Mouse (Mus musculus): ENCODE measurements around the gene Dolk.

Dolk gene

DNA sequence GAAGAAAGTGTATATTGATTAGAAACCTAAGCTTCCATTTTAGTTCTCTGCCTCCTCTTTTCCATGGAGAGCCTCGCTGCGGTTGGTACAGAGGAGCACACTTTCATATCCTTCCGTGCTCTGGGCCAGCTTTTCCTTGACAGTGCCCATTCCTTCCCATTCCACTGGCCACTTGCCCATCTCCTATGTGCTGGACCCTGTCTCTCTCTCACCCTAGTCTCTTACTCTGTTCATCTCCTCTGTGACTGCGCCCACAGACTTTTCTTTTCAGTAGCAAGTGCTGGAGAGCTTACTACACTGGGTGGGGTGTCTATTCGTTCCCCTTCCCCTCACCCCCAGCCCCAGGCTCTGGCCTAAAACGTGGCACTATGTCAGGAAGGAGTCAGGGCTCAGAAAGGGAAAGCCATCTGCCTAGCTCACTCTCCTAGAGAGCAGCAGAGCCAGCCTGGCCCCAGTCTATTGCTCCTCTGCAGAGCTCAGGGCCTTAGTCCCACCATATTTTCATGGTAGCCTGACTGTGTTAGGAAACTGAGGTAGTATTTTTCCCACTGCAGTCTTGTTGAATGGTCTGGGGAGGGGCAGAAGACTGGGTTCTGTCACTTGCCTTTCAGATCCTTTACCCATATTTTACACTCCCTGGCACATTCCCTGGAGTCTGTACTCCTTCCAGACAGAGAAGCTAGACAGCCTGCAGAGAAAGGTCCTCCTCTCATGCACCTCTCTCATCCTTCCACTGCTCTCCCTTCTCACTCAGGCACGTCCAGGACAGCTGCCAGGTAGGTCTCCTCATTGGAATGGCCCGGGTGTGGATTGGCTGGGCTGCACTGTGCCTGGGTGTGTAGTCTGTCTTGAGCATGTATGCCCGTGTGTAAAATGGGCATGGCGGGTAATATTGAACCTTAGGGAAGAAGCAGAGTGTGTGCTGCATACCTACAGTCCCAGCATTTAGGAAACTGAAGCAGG is 35.7 kb downstream of the Dolk start:
- DNase-seq (ENCODE audit: low read depth, low spot score): no peak

DNA sequence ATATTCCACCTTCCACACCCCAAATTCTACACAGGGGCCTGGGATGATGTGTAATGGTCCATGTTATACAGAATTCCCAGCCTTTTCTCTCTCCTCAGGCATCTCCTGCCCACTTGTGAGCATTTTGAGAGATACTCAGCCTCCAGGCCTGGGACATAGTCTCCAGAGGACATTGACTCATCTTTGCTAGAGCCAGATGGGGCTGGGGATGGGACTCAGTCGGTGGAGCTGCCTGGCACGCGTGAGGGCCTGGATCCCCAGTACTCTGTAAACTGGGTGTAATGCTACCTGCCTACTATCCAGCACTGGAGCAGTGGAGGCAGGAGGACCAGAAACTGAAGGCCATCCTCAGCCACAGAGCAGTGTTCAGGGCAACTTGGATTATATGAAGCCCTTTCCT is 37.0 kb downstream of the Dolk start:
- DNase-seq (ENCODE audit: low read depth, low spot score): no peak

DNA sequence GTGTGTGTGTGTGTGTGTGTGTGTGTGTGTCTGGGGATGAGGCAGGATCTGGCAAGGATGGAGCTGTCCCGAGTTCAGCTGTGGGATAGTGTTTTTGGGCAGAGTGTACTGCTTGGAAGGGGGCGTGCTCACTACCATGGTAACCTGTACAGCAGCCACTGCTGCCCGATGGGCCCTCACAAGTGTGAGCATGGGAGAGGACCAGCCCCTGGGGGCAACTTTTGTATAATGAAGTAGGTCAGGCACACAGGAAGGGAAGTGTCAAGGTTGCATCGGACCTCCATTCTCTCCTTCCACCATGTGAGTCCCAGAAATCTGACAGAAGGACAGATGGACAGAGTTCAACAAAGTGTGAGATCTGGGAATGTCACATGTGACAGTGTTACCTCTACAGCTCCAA is 38.5 kb downstream of the Dolk start:
- no peak for DNase-seq (ENCODE audit: low read depth, low spot score)

DNA sequence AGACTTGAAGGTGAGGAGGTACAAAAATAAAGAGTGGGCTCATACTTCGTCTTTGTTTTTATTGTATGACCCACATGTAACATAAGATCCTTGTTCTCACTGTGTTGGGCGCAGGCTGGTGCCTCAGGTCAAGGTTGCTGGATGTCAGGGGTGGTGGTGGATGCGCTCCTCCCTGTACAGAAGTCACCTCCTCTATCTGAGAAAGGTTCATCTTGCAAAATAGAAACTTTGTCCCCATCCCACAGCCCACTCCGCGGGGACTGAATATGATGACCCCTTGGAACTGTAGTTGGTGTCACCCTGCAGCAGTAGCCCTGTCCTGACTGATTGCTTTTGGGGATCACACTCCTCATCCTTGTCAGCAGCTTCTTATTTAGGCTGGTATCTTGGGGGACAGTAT is 39.1 kb downstream of the Dolk start:
- DNase-seq (ENCODE audit: low read depth, low spot score): no peak

DNA sequence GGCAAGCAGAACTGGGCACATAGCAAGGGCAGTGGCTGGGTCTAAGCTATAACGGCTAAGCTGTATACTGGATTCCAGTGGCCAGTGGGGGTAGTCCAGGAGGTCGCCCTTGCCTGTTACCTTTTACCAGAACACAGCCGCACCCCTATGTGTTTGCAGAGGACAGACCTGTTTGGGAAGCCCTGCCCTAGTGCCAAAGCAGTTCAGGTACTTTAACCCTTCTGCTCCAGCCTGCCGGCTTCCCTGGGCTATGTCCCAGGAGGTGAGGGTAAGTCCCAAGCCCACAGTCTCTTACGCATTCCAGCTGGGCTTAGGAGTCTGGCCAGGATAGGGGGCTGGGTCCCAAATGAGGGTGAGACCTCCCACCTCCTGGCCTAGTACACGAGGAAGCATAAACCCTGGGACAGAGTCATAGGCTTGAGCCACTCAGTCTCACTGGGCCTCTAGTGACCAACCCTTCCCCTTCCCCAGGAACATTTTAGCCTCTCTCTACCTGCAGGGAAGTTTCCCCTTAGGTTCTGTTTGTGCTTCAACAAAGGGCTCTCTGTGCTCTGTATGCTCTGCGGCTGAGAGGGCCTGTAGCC is 41.4 kb downstream of the Dolk start:
- DNase-seq (ENCODE audit: low read depth, low spot score): no peak

DNA sequence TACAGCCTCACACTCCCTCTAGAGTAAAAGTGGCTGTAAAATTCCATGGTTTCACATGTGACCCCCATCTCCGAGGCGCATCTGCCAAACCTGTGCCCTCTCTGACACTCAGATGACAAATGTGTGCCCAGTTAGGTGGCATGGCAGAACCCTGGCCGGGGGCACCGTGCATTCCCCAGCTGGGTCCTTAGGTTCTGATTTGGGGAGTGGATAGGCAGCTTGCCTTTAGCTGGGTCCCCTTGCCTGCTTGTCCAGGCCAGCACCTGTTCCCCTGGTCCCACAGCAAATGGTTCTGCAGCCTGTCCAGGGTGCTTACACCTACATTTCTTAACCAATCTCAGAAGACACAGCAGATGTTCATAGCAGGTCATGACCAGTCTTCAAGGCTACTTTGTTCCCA is 42.7 kb downstream of the Dolk start:
- no peak for DNase-seq (ENCODE audit: low read depth, low spot score)

DNA sequence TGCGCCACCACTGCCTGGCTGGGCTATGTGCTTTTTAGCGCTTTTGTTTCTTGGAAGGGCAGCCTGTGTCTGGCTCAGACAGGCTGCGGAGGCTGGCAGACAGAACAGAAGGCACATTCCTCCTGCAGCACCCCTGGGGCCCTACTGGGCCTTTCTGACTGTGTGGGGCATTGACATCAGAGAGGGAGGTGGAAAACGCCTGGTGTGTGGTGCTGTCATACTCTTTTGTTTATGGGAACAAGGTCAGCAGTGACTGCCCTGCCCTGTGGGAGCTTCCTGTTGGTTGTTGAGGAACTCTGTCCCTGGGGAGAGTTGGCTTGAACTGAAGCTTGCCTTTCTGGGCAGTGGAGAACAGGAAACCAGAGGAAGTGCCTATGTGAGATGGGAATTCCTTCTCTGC is 43.6 kb downstream of the Dolk start:
- peak; percentile 76 for DNase-seq (ENCODE audit: low read depth, low spot score)

DNA sequence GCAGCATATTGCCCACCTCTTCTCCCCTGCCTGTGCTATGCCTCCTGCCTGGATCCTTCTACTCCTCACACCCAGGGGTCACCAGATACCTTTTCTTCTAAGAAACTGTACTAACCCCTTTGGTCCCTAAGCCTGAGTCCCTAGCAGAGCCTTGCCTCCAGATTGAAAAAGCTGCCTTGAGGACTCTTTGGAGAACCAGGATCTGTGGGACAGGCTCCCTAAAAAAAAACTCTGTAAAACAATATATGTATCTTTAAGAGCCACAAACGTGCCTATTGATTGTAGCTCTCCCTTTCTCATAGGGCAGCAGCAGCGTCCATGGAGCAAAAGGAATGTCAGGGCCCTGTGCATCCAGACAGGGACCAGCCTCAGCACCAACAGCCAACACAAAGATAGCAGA is 45.9 kb downstream of the Dolk start, which contains the start of gene Gm28035:
Gene Gm28035 (plus strand): TSS at position 301 of the 400 bp plus-strand sequence.
- no peak for DNase-seq (ENCODE audit: low read depth, low spot score)

DNA sequence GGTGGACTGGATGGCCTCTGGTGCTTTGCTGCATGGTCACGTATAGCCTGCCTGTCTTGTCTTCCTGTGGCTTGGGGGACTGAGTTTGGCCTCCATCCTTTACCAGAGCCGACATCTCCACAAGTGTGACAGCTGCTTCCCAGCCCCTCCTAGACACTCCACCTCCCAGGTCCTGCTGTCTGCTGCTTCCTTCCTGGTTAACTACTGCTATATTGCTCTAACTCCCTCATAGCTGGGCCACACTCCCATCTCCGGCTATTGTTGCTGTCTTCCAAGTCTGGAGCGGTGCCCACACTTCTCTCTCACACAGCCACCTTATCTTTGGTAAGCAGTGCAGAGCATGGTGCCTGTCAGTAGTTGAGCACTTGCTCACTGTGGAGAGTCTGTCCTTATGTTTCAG is 46.4 kb downstream of the Dolk start:
- no peak for DNase-seq (ENCODE audit: low read depth, low spot score)

DNA sequence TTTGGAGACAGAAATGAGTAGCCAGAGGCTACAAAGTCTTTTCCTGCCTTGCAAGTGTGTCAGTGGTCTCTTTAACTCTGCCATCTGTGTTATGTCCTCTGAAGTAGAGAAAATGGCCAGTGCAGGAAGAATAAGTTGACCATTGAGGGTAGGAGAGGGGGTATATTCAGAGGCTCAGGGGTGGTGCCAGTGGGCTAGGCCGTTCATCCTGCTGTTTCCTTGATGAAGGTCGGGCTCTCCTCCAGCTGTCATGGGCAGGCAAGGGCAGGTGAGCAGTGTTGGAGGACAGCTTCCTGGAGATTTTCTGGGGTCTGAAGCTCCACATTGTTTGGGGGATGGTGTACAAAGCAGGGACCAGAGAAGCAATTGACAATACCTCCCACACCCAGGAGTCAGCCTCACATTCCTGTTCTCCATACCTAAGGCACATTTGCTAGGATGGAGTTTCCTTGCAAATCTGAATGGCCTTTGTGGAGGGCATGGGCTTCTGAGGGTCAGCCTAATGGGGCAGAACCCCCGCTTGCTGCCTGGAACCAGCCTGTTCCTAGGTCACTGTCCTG is 47.1 kb downstream of the Dolk start:
- no peak for DNase-seq (ENCODE audit: low read depth, low spot score)

DNA sequence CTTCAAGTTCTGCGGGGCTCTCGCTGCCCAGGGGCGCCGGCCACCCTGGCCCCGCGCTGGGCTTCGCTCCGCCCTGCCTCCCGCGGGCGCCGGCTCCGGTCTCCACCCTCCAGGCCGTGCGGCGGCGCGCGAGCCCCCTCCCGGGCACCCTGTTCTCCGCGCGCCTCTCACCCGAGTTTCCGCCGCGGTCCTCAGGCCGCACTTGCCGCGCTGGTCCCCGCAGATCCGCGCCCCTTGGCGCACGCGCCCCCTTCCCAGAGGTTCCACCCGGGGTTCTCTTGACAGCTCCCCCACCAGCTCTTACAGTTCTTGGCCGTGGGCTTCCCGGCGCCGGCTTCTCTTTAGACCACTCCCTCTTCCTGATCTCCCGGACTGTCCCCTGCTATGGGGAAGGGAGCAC is 48.3 kb downstream of the Dolk start:
- peak; percentile 52 for DNase-seq (ENCODE audit: low read depth, low spot score)

DNA sequence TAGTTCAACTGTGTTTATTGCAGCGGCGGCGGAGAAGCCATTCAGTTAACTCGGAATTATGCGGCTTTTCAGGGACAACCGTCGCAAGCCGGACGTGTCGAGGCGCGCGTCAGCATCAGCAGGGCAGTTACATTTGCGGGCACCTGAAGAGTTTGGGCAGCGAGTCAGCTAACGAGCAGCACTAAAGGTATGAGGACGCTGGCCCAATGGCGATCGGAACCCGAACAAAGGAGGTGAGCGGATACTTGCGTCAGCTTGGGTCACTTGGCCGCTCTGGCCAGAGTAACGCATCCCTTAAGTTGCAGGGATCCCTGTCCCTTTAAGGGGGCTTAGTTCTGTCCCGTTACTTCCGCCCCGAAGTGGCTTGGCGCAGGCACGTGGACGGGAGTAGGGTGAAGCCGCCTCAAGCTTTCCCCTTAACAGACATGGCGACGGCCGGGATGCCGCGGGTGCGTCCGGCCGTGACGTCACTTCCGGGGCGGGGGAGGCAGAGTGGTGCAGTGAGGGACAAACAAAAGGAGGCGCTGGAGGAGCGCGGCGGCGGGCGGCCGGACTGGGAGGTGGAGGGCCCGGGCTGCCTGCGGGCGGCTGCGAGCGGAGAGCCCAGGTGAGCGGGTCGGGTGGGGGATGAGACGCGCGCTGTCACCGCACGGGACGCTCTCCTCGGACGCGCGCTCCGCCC is 48.8 kb downstream of the Dolk start, which contains the start of gene Lrrc8a:
Gene Lrrc8a (plus strand): TSS at position 517 of the 682 bp plus-strand sequence.
- peak; percentile 96 for DNase-seq (ENCODE audit: low read depth, low spot score)

DNA sequence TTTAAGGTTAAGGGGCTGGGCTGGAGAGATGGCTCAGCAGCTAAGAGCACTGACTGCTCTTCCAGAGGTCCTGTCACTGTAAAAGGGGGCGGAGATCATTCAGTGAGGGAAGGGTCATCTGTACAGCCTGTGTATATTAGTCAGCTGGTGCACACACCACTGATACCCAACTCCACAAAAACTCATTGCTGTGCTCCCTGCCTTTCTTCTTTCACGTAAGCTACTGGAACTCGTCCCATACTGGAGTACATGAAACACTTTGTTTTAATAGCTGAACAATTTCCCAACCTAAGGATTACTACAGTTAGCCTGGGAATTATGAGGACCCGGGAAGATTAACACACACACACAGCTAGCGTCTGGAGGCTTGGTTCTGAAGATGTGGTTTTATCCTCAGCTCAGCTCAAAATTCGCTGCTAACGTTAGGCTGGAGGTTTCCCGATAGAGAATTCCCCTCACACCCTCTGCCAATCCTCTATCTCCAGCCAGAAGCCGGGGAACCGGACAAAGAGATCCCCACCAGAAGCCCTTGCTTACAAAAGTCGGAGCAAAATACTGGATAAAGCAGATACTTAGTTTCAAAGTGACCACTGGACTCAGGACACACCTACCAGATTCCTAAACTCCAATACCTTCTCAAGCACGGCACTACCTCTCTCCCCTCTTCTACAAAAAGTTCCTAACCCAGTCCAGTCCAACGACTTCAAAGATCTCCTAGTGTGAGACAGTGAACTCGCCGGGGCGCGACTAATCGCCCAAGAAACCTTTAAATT is 49.5 kb downstream of the Dolk start:
- DNase-seq (ENCODE audit: low read depth, low spot score): peak; percentile 65

DNA sequence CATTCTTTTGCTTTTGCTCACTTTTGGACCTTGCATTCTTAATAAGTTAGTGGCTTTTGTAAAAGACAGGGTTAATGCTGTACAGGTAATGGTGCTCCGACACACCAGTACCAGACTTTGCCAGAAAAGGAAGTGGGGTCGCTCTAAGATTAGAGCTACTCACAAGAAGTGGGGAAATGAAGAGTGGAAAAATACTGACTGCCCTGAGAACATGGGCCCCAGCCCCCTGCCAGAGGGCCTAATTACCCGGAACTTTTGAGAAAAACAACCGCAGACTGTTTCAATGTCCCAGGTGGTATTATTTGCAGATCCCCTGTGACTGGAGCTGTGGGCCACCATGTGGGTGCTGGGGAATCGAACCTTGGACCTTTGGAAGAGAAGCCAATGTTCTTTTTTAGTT is 50.5 kb downstream of the Dolk start:
- no peak for DNase-seq (ENCODE audit: low read depth, low spot score)

Measured in 3T3-L1 (cell line).